Mouse (Mus musculus) lung, adult 2 months (tissue): ENCODE measurements around the gene Cfdp1. TPM values are rescaled to one million over a fixed set of nuclear protein-coding genes. Genes with fewer than 3 reads are reported as not detected.
"Not testable (repeated sequence)": the region's sequence is repeated elsewhere in the genome, so short reads cannot be mapped to it uniquely, and the experiment has no call there.

Experiments
- DNase-seq: peaks from one replicate; pipeline ENCODE4 v3.0.0; 2022
- H3K4me1 ChIP-seq: fragments of 200-500 bp; 2 replicates; pipeline ENCODE4 v1.6.1; 2011; ENCODE audit warnings: low read length; ENCODE audit not compliant: control insufficient read depth, insufficient read depth
- H3K4me3 ChIP-seq: fragments of 200-500 bp; replicated peaks from 2 replicates; pipeline ENCODE3; 2011; ENCODE audit warnings: low read depth, mild to moderate bottlenecking, control low read depth, low read length; ENCODE audit errors: extremely low read depth
- CTCF ChIP-seq: fragments of 200-500 bp; IDR thresholded peaks from 2 replicates; pipeline ENCODE4 v1.5.1; 2011; ENCODE audit warnings: mild to moderate bottlenecking, low read length, control low read depth; ENCODE audit not compliant: insufficient read depth
- POLR2A ChIP-seq: fragments of 200-500 bp; IDR thresholded peaks from 2 replicates; pipeline ENCODE4 v1.6.1; 2011; ENCODE audit warnings: low read depth, mild to moderate bottlenecking, control low read depth, low read length, borderline replicate concordance; ENCODE audit errors: extremely low read depth
- WGBS: fragments of 180-500 bp; shearing (Covaris S2); methylation state at CpG from one replicate; pipeline ENCODE4 v1.1.7; 2018; 5-methylcytosine and 5-hydroxymethylcytosine counted together
- polyA plus RNA-seq: library from polyadenylated mRNA; depleted of rRNA; stranded (reverse); fragments of >200 nt; gene quantifications from 2 replicates; pipeline ENCODE4 v1.2.3, GENCODE M21; 2012

Gene Cfdp1
- polyA plus RNA-seq, 1 experiment, result 7.9 TPM

- Histone ChIP-seq H3K4me1 (no peaks in the 10 kb centered on the region; the same call in 1 of the 2 replicates), H3K4me3 (no peak overlapping the region)
- WGBS, result 74% methylated on average over 8 of the region's 8 CpGs
- no peak for TF ChIP-seq POLR2A
- no peak for TF ChIP-seq CTCF
- DNase-seq, result no peak
Measured at GRCm38 (mm10) chr8:111865130-111865852, 11.2 kb upstream of the Cfdp1 start.

- Histone ChIP-seq H3K4me1 (no peaks in the 10 kb centered on the region; the same call in 1 of the 2 replicates), H3K4me3 (no peak overlapping the region)
- WGBS, result 87% methylated on average over 8 of the region's 8 CpGs
- no peak for DNase-seq
- no peak for TF ChIP-seq CTCF
- no peak for TF ChIP-seq POLR2A
Measured at GRCm38 (mm10) chr8:111864648-111865047, 10.6 kb upstream of the Cfdp1 start.

- Histone ChIP-seq H3K4me3 (no peak overlapping the region), H3K4me1 (no peaks in the 10 kb centered on the region; the same call in 1 of the 2 replicates)
- TF ChIP-seq CTCF (no peak), POLR2A (no peak)
- DNase-seq, result no peak
- 43% methylated on average over 4 of the region's 4 CpGs for WGBS
Measured at GRCm38 (mm10) chr8:111863280-111863679, 9.2 kb upstream of the Cfdp1 start.

GRCm38 (mm10) chr8:111855977-111856376 is 1.9 kb upstream of the Cfdp1 start:
- Histone ChIP-seq H3K4me3 (no peak overlapping the region), H3K4me1 (peaks cover 4% of the 10 kb centered on the region; the same call in 1 of the 2 replicates)
- no peak for DNase-seq
- no peak for TF ChIP-seq POLR2A
- no peak for TF ChIP-seq CTCF
- 83% methylated on average over 12 of the region's 12 CpGs for WGBS

DNA sequence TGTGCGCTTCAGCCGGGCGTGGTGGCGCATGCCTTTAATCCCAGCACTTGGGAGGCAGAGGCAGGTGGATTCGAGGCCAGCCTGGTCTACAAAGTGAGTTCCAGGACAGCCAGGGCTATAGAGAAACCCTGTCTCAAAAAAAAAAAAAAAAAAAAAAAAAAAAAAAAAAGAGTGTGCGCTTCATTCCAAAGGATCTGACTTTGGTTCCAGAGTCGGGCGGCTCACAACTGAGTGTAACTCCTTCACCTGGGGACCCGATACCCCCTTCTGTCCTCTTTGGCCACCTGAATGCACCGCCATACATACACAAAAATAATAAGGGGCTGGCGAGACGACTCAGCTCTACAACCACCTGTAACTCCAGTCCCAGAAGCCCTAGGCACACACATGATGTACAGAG is 872 bp downstream of the Cfdp1 start:
- DNase-seq, H3K4me1 ChIP-seq, H3K4me3 ChIP-seq: not testable (repeated sequence)
- WGBS, result 48% methylated on average over 12 of the region's 12 CpGs

DNA sequence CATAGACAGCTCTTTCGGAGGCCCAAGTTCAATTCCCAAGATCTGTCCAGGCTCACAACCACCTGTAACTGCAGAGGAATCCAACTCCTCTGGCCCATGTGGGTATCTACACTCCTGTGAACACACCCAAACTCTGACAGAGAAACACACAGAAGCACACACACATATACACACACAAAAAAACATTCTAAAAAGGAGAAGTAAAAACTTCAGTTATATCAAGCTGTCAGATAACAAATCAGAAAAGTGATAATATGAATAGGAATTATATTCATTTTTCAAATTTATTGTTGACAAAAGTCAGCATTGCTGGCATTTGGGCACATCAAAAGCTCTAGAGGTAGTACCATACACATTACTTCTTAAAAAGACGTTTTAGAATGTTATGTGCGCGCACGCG is 7.3 kb downstream of the Cfdp1 start:
- WGBS, result 94% methylated on average over 6 of the region's 6 CpGs
- peaks cover 2% of the 10 kb centered on the region; the same call in 1 of the 2 replicates for H3K4me1 ChIP-seq
- DNase-seq, result no peak
- no peak for TF ChIP-seq POLR2A
- TF ChIP-seq CTCF, result no peak
- no peak overlapping the region for H3K4me3 ChIP-seq

- no peak overlapping the region for H3K4me3 ChIP-seq
- H3K4me1 ChIP-seq, result peaks cover 11% of the 10 kb centered on the region
- 33% methylated on average over 1 of the region's 1 CpGs for WGBS
- no peak for DNase-seq
- TF ChIP-seq POLR2A (no peak), CTCF (peak; percentile 42; the same call in 1 of the 2 replicates)
Measured at GRCm38 (mm10) chr8:111835540-111835939, 18.6 kb downstream of the Cfdp1 start.

DNA sequence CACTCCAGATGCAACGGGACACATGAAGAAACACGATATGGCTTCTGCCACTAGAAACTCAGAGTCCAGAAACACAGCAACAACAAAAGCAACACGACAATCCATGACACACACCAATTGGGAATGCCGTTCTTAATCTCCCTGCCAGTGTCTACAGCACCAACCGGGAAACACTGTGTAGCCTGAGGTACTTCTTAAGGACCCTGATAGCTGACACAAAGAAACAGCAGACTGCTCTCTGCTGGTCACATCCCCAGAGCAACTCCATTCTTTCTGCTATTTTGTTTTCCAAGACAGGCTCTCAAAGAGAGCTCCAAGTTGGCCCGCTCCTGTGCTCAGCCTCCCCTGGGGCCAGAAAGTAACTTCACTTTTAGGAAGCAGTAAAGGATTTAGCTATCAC is 20.1 kb downstream of the Cfdp1 start:
- WGBS, result 44% methylated on average over 6 of the region's 6 CpGs
- H3K4me1 ChIP-seq, result peaks cover 12% of the 10 kb centered on the region
- no peak for DNase-seq
- H3K4me3 ChIP-seq, result no peak overlapping the region
- TF ChIP-seq POLR2A, result no peak
- no peak for TF ChIP-seq CTCF

GRCm38 (mm10) chr8:111832983-111833382 is 21.1 kb downstream of the Cfdp1 start:
- WGBS, result 80% methylated on average over 5 of the region's 5 CpGs
- H3K4me3 ChIP-seq, result no peak overlapping the region
- peaks cover 12% of the 10 kb centered on the region for H3K4me1 ChIP-seq
- no peak for DNase-seq
- TF ChIP-seq POLR2A (no peak), CTCF (no peak)

DNA sequence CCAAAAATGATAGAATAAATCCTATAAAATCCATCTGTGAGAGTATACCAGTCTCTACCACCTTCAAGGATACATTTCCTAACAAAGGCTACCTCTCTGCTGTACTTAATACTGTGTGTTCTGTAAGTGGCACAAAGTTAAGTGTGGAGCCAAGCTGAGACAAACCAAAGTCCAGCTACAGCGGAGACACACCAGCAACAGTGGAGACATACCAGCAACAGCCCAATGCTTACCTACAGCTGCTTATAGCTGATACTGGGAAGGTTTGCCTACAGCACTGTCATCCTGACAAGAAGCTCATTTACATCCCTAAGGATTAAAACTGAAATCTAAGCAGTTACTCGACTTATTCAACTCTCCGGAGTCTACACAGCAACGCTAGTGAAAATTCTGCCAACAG is 22.1 kb downstream of the Cfdp1 start:
- 48% methylated on average over 4 of the region's 4 CpGs for WGBS
- TF ChIP-seq POLR2A, result no peak
- H3K4me1 ChIP-seq, result peaks cover 12% of the 10 kb centered on the region
- H3K4me3 ChIP-seq, result no peak overlapping the region
- no peak for DNase-seq

- no peak overlapping the region for H3K4me3 ChIP-seq
- H3K4me1 ChIP-seq, result peaks cover 12% of the 10 kb centered on the region
- no peak for DNase-seq
- 52% methylated on average over 6 of the region's 6 CpGs for WGBS
- TF ChIP-seq POLR2A (no peak), CTCF (no peak)
Measured at GRCm38 (mm10) chr8:111828595-111828994, 25.5 kb downstream of the Cfdp1 start.
